Mouse (Mus musculus) CH12.LX (cell line): ENCODE data around the gene Dnah8.

ENCODE experiments used
- CHD2 ChIP-seq: IDR thresholded peaks from 2 replicates; pipeline ENCODE4 v1.6.1; 2011; ENCODE audit warnings: low read length, improper control_type of control experiment
- CTCF ChIP-seq, 2 experiments: IDR thresholded peaks in 1 of 2; conservative IDR thresholded peaks in 1 of 2; 2 replicates each; pipeline ENCODE4 v1.5.1; 2011 to 2012; ENCODE audit warnings: low read depth in 2 of 2, low read length in 2 of 2, improper control_type of control experiment in 1 of 2, inconsistent platforms in 1 of 2, mild to moderate bottlenecking in 1 of 2, moderate library complexity in 1 of 2
- EP300 ChIP-seq: IDR thresholded peaks from 2 replicates; pipeline ENCODE4 v1.6.1; 2011; ENCODE audit warnings: low read length, improper control_type of control experiment
- HCFC1 ChIP-seq: IDR thresholded peaks from 2 replicates; pipeline ENCODE4 v1.6.1; 2012; ENCODE audit warnings: low read depth, mild to moderate bottlenecking, inconsistent platforms, low read length, improper control_type of control experiment
- MXI1 ChIP-seq: IDR thresholded peaks from 2 replicates; pipeline ENCODE4 v1.6.1; 2011; ENCODE audit warnings: mild to moderate bottlenecking, low read depth, low read length, improper control_type of control experiment
- MYC ChIP-seq: IDR thresholded peaks from 2 replicates; pipeline ENCODE4 v1.6.1; 2011; ENCODE audit warnings: low read depth, mild to moderate bottlenecking, improper control_type of control experiment, low read length
- POLR2AphosphoS2 ChIP-seq: IDR thresholded peaks from 2 replicates; pipeline ENCODE4 v1.6.1; 2011; ENCODE audit warnings: low read depth, low read length, improper control_type of control experiment
- RCOR1 ChIP-seq: conservative IDR thresholded peaks from 2 replicates; pipeline ENCODE4 v1.6.1; 2012; ENCODE audit warnings: low read depth, mild to moderate bottlenecking, inconsistent platforms, low read length, improper control_type of control experiment
- SIN3A ChIP-seq: IDR thresholded peaks from 2 replicates; pipeline ENCODE4 v1.6.1; 2012; ENCODE audit warnings: low read length, improper control_type of control experiment, inconsistent platforms
- USF1 ChIP-seq: IDR thresholded peaks from 2 replicates; pipeline ENCODE4 v1.6.1; 2014; ENCODE audit warnings: low read depth, mild to moderate bottlenecking, inconsistent platforms, low read length, improper control_type of control experiment
- ZKSCAN1 ChIP-seq: IDR thresholded peaks from 2 replicates; pipeline ENCODE4 v1.6.1; 2012; ENCODE audit warnings: low read depth, inconsistent platforms, low read length, improper control_type of control experiment, borderline replicate concordance

DNA sequence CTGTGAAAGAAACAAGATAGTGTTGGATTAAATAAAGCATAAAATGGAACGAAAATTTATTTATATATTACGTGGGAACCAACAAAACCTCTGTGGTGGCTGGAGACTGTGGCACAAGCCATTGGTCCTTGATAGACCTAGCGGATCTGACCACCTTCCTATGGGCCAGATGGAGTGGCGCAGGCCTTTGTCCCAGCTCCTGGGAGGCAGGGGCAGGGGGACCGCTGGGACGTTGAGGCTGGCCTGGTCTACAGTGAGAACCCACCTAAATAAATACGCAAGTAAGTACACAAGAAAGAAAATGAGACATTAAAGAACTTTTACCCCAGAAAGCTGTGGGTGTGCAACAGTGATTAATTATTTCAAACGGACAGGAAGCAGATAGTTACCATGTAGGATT lies 156.9 kb downstream of the Dnah8 start:
- no peak for TF ChIP-seq MYC
- no peak for TF ChIP-seq CTCF (conservative IDR thresholded peaks at IDR 0.05 in 1 of 2, IDR thresholded peaks at IDR 0.05 in 1 of 2; ENCODE audit: low read depth in 2 of 2, low read length in 2 of 2)
- no peak for TF ChIP-seq EP300
- TF ChIP-seq CHD2 = no peak
- no peak for TF ChIP-seq RCOR1
- no peak for TF ChIP-seq POLR2AphosphoS2
- TF ChIP-seq MXI1 = no peak
- no peak for TF ChIP-seq HCFC1
- no peak for TF ChIP-seq USF1
- TF ChIP-seq ZKSCAN1 = no peak
- TF ChIP-seq SIN3A = no peak
